Mouse (Mus musculus): ENCODE measurements around the gene Ctf2. TPM values are rescaled to one million over a fixed set of nuclear protein-coding genes. Genes with fewer than 3 reads are reported as not detected.

The Ctf2 gene
- total RNA-seq, 1 experiment, result 0.71 TPM

GRCm38 (mm10) chr7:127727898-127728297 lies 4.1 kb downstream of the Ctf2 start:
- H3K27ac ChIP-seq (ENCODE audit: insufficient read depth, low read depth, low read length, poor library complexity, severe bottlenecking), result no peak overlapping the region
- no peak overlapping the region for H3K4me3 ChIP-seq (ENCODE audit: insufficient read depth in 1 of 2, low read depth in 1 of 2, low read length in 2 of 2, poor library complexity in 1 of 2, severe bottlenecking in 1 of 2)
- no peak overlapping the region for H3K9ac ChIP-seq (ENCODE audit: insufficient read depth, low read depth, low read length, poor library complexity, severe bottlenecking)
- no peaks in the 10 kb centered on the region for H3K9me3 ChIP-seq (ENCODE audit: control insufficient read depth, insufficient read depth, low read depth, low read length)
- peak; percentile 40 for DNase-seq (ENCODE audit: low read depth, low spot score)
- TF ChIP-seq ZC3H11A (IDR thresholded peaks at IDR 0.05; ENCODE audit: borderline replicate concordance, low read depth, low read length) (0 out of 2 replicates have a peak, but pooled peaks have one; percentile 40), HCFC1 (IDR thresholded peaks at IDR 0.05; ENCODE audit: borderline replicate concordance, insufficient read depth, low read length) (no peak), MAFK (IDR thresholded peaks at IDR 0.05; ENCODE audit: insufficient read depth, low read depth, low read length) (no peak), CHD2 (IDR thresholded peaks at IDR 0.05; ENCODE audit: low read depth, low read length) (no peak), ZNF384 (IDR thresholded peaks at IDR 0.05; ENCODE audit: low read depth, low read length) (no peak)
- H3K4me1 ChIP-seq (ENCODE audit: control insufficient read depth in 2 of 2, insufficient read depth in 2 of 2, low read length in 2 of 2, poor library complexity in 1 of 2), result peaks cover 3 to 9% of the 10 kb centered on the region in 2 experiments; a peak in 1 of 4 replicates
- in situ Hi-C loops (cut with MboI; ENCODE audit: low sequenced_read_pairs in 2 of 2, unreplicated experiment in 2 of 2), result no loop called here
- no peaks in the 10 kb centered on the region for H3K36me3 ChIP-seq (ENCODE audit: control insufficient read depth, insufficient read depth, low read length, poor library complexity, severe bottlenecking)

GRCm38 (mm10) chr7:127725924-127726323 lies 6.0 kb downstream of the Ctf2 start:
- in situ Hi-C loops (cut with MboI; ENCODE audit: low sequenced_read_pairs in 2 of 2, unreplicated experiment in 2 of 2), result no loop called here
- Histone ChIP-seq H3K27ac (ENCODE audit: insufficient read depth, low read depth, low read length, poor library complexity, severe bottlenecking) (no peak overlapping the region), H3K36me3 (ENCODE audit: control insufficient read depth, insufficient read depth, low read length, poor library complexity, severe bottlenecking) (no peaks in the 10 kb centered on the region), H3K9me3 (ENCODE audit: control insufficient read depth, insufficient read depth, low read depth, low read length) (no peaks in the 10 kb centered on the region), H3K9ac (ENCODE audit: insufficient read depth, low read depth, low read length, poor library complexity, severe bottlenecking) (no peak overlapping the region), H3K4me3 (ENCODE audit: insufficient read depth in 1 of 2, low read depth in 1 of 2, low read length in 2 of 2, poor library complexity in 1 of 2, severe bottlenecking in 1 of 2) (no peak overlapping the region), H3K4me1 (ENCODE audit: control insufficient read depth in 2 of 2, insufficient read depth in 2 of 2, low read length in 2 of 2, poor library complexity in 1 of 2) (peaks cover 3 to 9% of the 10 kb centered on the region in 2 experiments; a peak in 1 of 4 replicates)
- DNase-seq (ENCODE audit: low read depth, low spot score), result no peak
- TF ChIP-seq MAFK (IDR thresholded peaks at IDR 0.05; ENCODE audit: insufficient read depth, low read depth, low read length), result no peak
- TF ChIP-seq CHD2 (IDR thresholded peaks at IDR 0.05; ENCODE audit: low read depth, low read length), result no peak
- TF ChIP-seq ZNF384 (IDR thresholded peaks at IDR 0.05; ENCODE audit: low read depth, low read length), result no peak
- no peak for TF ChIP-seq HCFC1 (IDR thresholded peaks at IDR 0.05; ENCODE audit: borderline replicate concordance, insufficient read depth, low read length)
- no peak for TF ChIP-seq ZC3H11A (IDR thresholded peaks at IDR 0.05; ENCODE audit: borderline replicate concordance, low read depth, low read length)

- no peak overlapping the region for H3K9ac ChIP-seq (ENCODE audit: insufficient read depth, low read depth, low read length, poor library complexity, severe bottlenecking)
- TF ChIP-seq HCFC1 (IDR thresholded peaks at IDR 0.05; ENCODE audit: borderline replicate concordance, insufficient read depth, low read length) (no peak), ZC3H11A (IDR thresholded peaks at IDR 0.05; ENCODE audit: borderline replicate concordance, low read depth, low read length) (no peak), ZNF384 (IDR thresholded peaks at IDR 0.05; ENCODE audit: low read depth, low read length) (no peak), MAFK (IDR thresholded peaks at IDR 0.05; ENCODE audit: insufficient read depth, low read depth, low read length) (no peak), CHD2 (IDR thresholded peaks at IDR 0.05; ENCODE audit: low read depth, low read length) (no peak)
- H3K4me1 ChIP-seq (ENCODE audit: control insufficient read depth in 2 of 2, insufficient read depth in 2 of 2, low read length in 2 of 2, poor library complexity in 1 of 2), result peaks cover 3 to 9% of the 10 kb centered on the region in 2 experiments; a peak in 1 of 4 replicates
- in situ Hi-C loops (cut with MboI; ENCODE audit: low sequenced_read_pairs in 2 of 2, unreplicated experiment in 2 of 2), result no loop called here
- no peak overlapping the region for H3K4me3 ChIP-seq (ENCODE audit: insufficient read depth in 1 of 2, low read depth in 1 of 2, low read length in 2 of 2, poor library complexity in 1 of 2, severe bottlenecking in 1 of 2)
- no peaks in the 10 kb centered on the region for H3K9me3 ChIP-seq (ENCODE audit: control insufficient read depth, insufficient read depth, low read depth, low read length)
- H3K36me3 ChIP-seq (ENCODE audit: control insufficient read depth, insufficient read depth, low read length, poor library complexity, severe bottlenecking), result no peaks in the 10 kb centered on the region
- no peak for DNase-seq (ENCODE audit: low read depth, low spot score)
- H3K27ac ChIP-seq (ENCODE audit: insufficient read depth, low read depth, low read length, poor library complexity, severe bottlenecking), result no peak overlapping the region
Observed at GRCm38 (mm10) chr7:127725490-127725889, 6.5 kb downstream of the Ctf2 start.

GRCm38 (mm10) chr7:127719258-127719657 lies 12.7 kb downstream of the Ctf2 start:
- Histone ChIP-seq H3K9ac (ENCODE audit: insufficient read depth, low read depth, low read length, poor library complexity, severe bottlenecking) (no peak overlapping the region), H3K4me3 (ENCODE audit: insufficient read depth in 1 of 2, low read depth in 1 of 2, low read length in 2 of 2, poor library complexity in 1 of 2, severe bottlenecking in 1 of 2) (no peak overlapping the region), H3K36me3 (ENCODE audit: control insufficient read depth, insufficient read depth, low read length, poor library complexity, severe bottlenecking) (no peaks in the 10 kb centered on the region), H3K27ac (ENCODE audit: insufficient read depth, low read depth, low read length, poor library complexity, severe bottlenecking) (no peak overlapping the region), H3K4me1 (ENCODE audit: control insufficient read depth in 2 of 2, insufficient read depth in 2 of 2, low read length in 2 of 2, poor library complexity in 1 of 2) (peaks cover 2 to 4% of the 10 kb centered on the region in 2 experiments; a peak in 2 of 4 replicates), H3K9me3 (ENCODE audit: control insufficient read depth, insufficient read depth, low read depth, low read length) (no peaks in the 10 kb centered on the region)
- no peak for TF ChIP-seq MAFK (IDR thresholded peaks at IDR 0.05; ENCODE audit: insufficient read depth, low read depth, low read length)
- TF ChIP-seq ZNF384 (IDR thresholded peaks at IDR 0.05; ENCODE audit: low read depth, low read length), result no peak
- no peak for TF ChIP-seq HCFC1 (IDR thresholded peaks at IDR 0.05; ENCODE audit: borderline replicate concordance, insufficient read depth, low read length)
- no peak for TF ChIP-seq ZC3H11A (IDR thresholded peaks at IDR 0.05; ENCODE audit: borderline replicate concordance, low read depth, low read length)
- TF ChIP-seq CHD2 (IDR thresholded peaks at IDR 0.05; ENCODE audit: low read depth, low read length), result no peak
- in situ Hi-C loops (cut with MboI; ENCODE audit: low sequenced_read_pairs in 2 of 2, unreplicated experiment in 2 of 2), result no loop called here
- no peak for DNase-seq (ENCODE audit: low read depth, low spot score)
